Mouse (Mus musculus) embryonic fibroblast, embryonic 13.5 days (primary cell): ENCODE results near the gene Faf2.

ENCODE experiments used
- CTCF ChIP-seq: IDR thresholded peaks from 2 replicates; pipeline ENCODE4 v1.5.1; 2011; ENCODE audit warnings: mild to moderate bottlenecking, control low read depth, low read length, moderate library complexity, borderline replicate concordance; ENCODE audit not compliant: insufficient read depth
- POLR2A ChIP-seq: IDR thresholded peaks from 2 replicates; pipeline ENCODE4 v1.6.1; 2011; ENCODE audit warnings: low read depth, mild to moderate bottlenecking, control low read depth, low read length, moderate library complexity

GRCm38 (mm10) chr13:54585831-54586230 is 35.8 kb upstream of the Faf2 start:
- TF ChIP-seq CTCF: no peak
- TF ChIP-seq POLR2A: no peak
